Mouse (Mus musculus) G1E (cell line): Measurements from ENCODE around the gene Ipo13.

Experiments
- CTCF ChIP-seq: IDR thresholded peaks from 2 replicates; pipeline ENCODE4 v1.5.1; 2012; ENCODE audit warnings: low read depth, low read length, inconsistent platforms, mixed read lengths
- TAL1 ChIP-seq: conservative IDR thresholded peaks from 2 replicates; pipeline ENCODE4 v1.6.1; 2012; ENCODE audit warnings: low read depth, low read length, inconsistent platforms, mixed read lengths

- TF ChIP-seq CTCF (no peak), TAL1 (no peak)
These were observed at the start of gene Ipo13 for GRCm38 (mm10) chr4:117914591-117915442.
